Mouse (Mus musculus): ENCODE measurements around the gene Fam219b.

Gene Fam219b

GRCm38 (mm10) chr9:57537044-57537727 is at the start of gene Fam219b:
TSS of gene Fam219b (plus strand) at chr9:57537528.
- peak; percentile 93 for DNase-seq

DNA sequence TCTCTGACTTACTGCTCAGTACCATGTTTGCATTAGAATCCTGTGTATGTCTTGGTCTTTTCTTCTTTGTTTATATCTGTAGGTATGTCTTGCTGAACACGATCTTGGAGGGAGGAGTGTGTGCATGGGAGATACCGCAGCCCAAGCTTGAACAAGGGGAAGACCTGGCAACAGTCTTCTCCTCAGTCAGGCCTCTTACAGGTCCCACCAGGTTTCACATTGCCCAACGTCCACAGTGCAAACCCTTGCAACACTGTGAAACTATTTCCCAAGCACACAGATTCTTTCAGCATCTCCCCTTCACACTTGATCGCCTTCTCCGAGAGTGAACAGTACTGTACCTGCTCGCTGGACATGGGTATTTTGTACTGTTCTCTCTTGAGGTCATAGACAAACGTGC is 49.5 kb upstream of the Fam219b start:
- no peak for DNase-seq

DNA sequence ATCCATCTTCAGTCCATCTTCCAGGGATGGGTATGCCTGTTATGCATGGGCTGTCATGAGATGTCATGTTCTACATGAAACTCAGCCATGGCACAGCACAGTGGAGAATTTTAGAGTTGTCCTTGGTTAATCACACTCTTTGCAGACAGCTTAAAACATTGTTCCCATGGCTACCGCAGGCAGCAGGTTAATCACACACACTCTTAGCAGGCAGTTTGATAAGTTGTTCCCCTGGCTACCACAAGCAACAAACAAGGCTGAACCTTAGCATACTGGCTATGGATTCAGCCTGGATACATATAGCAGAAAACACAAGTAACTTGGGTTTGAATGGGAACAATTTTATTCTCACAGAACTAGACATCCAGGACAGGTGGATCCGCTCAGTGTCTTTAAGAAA is 43.8 kb upstream of the Fam219b start:
- no peak for DNase-seq

GRCm38 (mm10) chr9:57494970-57495369 is 42.4 kb upstream of the Fam219b start:
- DNase-seq, result no peak

DNA sequence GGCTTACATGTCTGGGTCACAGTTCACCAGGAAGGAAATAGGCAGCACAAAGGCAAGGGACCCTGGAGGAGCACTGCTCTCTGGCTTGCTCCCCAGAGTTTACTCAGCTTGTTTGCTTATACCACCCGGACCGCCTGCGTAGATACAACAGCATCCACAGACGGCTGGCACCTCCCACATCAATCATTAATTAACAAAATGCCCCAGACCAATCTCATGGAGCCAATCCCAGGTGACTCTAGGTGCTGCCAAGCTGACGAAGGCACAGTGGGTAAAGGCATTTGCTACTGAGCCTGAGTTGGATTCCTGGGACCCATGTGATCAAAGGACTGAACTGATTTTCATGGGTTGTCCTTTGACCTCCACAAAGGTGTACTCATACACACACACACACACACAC is 40.1 kb upstream of the Fam219b start:
- no peak for DNase-seq

DNA sequence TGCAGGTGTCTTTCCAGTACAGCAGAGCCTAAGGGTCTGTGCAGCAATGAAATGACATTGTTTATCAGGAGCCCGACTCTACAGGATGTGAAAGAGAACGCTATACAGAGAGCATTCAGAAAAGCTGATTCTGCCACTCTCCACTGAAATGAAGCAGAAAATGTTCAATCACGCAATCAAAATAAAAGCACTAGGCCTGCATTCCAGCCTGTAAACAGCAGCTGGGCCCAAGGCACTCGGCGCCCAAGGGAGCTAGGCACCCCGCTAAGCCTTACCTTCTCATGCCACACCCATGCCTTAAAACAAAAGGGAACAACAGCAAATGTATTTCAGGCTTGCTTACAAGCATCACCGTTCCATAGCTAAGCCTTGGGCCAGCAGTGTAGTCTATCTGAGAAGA is 38.8 kb upstream of the Fam219b start:
- DNase-seq, result no peak

DNA sequence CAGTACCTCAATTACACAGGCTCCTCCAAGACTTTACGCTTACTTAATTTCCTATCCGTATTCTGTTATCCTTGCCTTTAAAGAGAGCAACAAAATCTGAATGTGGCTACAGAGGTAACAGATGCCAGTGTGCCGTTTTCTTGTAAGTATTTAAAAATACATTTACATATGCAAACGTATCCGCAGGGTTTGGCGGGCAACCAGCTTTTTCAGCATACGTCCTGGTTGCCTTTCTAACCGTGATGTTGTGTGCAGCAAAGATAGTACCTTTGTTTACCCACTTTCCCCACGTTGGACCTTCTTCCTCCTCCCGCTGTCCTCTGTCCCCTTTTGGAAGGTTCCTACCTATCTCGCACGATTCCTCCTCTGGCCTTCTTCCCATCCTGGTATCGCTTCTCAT is 35.9 kb upstream of the Fam219b start:
- DNase-seq, result no peak

- DNase-seq, result peak; percentile 55
Measured at GRCm38 (mm10) chr9:57501861-57502260, 35.5 kb upstream of the Fam219b start.

DNA sequence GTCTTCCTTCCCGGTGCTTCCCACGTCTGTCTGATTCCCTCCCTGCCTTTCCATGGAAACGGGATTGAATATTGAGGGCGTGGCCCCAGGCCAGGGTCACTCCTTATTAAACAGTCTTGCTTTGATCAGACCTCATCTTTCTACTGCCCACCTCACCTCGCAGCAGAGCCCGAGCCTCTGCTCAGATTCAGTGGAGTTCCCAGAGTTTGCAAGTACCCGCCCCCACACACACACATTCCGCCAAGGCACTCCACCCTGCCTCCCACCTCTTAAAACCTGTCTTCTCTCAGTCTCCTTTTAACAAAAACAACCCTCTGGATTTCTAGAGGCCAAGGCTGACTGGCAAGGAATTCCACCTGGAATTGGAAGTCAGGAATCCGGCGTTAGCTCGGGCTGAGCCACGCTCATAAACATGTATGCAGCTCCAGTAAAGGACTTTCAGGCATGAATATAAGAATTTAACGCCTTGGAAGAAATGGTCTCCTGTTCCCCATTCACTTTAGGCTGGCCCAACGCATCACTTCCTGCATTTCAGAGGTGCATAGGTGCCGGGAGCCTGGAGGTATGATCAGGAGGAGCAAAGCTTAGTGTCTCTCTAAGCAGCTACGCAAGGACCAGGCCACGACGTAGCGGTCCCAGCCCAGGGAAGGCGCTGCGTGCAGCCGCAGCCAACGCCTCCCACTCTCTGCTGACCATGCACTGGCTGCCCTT is 34.3 kb upstream of the Fam219b start:
- DNase-seq, result peak; percentile 32

DNA sequence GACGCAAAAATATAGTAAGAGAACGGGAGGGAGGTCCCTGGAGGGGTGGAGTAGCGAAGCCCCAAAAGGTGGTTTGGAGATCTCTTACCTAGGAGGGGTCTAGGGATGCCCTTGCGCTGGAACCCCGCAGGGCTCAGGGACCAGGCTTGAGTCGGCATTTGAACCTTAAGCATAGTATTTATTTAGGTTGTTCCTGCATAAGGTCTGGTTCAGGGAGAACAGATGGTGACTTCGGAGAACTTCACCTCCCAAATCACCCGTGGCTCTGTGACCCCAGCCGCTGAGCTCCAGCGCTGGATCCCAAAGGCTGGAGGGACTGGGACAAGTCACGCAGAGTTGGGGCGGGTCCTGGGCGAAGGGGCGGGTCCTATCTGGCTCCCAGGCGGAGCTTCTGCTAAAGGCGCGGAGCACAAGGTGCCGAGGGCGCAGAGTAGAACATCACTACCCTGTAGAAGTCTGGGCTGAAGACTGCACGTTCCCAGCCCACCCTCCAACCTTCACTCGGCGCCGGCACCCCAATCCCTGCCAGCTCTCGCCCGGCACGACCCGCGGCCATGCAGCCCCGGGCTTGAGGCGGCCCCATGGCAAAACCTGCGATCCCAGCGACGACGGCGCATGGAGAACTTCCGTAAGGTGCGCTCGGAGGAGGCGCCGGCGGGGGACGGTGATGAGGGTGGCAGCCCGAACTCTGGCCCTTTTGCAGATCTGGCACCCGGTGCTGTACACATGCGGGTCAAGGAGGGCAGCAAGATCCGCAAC is 33.5 kb upstream of the Fam219b start, which contains the start of gene Rpp25:
Gene Rpp25, plus strand, starts transcription at position 405 of the 759 bp plus-strand sequence.
- DNase-seq, result peak; percentile 52

GRCm38 (mm10) chr9:57504381-57504700 is 33.0 kb upstream of the Fam219b start:
- DNase-seq, result peak; percentile 54

GRCm38 (mm10) chr9:57504891-57505290 is 32.4 kb upstream of the Fam219b start:
- no peak for DNase-seq

- DNase-seq, result peak; percentile 50
Measured at GRCm38 (mm10) chr9:57505700-57506099, 31.6 kb upstream of the Fam219b start.

- no peak for DNase-seq
Measured at GRCm38 (mm10) chr9:57510577-57510976, 26.8 kb upstream of the Fam219b start.

DNA sequence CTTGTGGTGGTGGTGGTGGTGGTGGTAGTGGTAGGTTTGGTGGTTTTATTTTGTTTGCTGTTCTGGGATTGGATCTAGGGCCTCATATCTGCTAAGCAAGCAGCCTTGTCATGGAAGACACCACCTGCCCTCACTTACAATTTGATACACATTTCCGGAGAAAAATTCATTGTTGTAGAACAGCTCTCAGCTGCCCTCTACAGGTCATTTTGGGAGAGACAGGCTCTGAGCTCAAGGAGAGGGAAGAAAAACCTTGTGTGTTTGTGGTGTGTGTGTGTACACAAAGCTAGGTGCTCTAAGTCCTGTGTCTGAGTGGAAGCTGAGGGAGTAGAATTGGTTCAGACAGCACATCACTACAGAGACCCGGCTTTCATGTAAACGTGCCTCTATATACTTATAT is 20.2 kb upstream of the Fam219b start:
- DNase-seq, result no peak

- DNase-seq, result no peak
Measured at GRCm38 (mm10) chr9:57520375-57521055, 16.8 kb upstream of the Fam219b start.

GRCm38 (mm10) chr9:57521056-57521911 is 16.0 kb upstream of the Fam219b start, which contains the start of gene Cox5a:
TSS of gene Cox5a (plus strand) at chr9:57521274.
- DNase-seq, result peak; percentile 93

GRCm38 (mm10) chr9:57522114-57522860 is 15.0 kb upstream of the Fam219b start:
- DNase-seq, result no peak

GRCm38 (mm10) chr9:57522861-57523246 is 14.5 kb upstream of the Fam219b start:
- DNase-seq, result no peak

GRCm38 (mm10) chr9:57523754-57524153 is 13.6 kb upstream of the Fam219b start:
- no peak for DNase-seq

GRCm38 (mm10) chr9:57524439-57524838 is 12.9 kb upstream of the Fam219b start:
- DNase-seq, result no peak

Measured in right cerebral cortex, postnatal 25 days (tissue).